Mouse (Mus musculus): ENCODE data around the gene Moap1. TPM values are rescaled to one million over a fixed set of nuclear protein-coding genes. Genes with fewer than 3 reads are reported as not detected.

Gene Moap1
- polyA plus RNA-seq, 1 experiment from 2014 or later: 76.5 TPM

- Histone ChIP-seq H3K4me3 (replicated peaks) (no peak overlapping the region), H3K4me1 (peaks cover 23% of the 10 kb centered on the region), H3K9ac (replicated peaks) (no peak overlapping the region), H3K27ac (replicated peaks) (no peak overlapping the region), H3K4me2 (no peak overlapping the region), H3K9me3 (replicated peaks) (no peaks in the 10 kb centered on the region), H3K36me3 (peaks cover 20% of the 10 kb centered on the region), H3K27me3 (replicated peaks) (no peaks in the 10 kb centered on the region)
- WGBS: 91% methylated on average over 3 of the region's 3 CpGs
- no peak for ATAC-seq (ENCODE audit: low FRiP score)
These were observed 18.2 kb upstream of the Moap1 start for GRCm38 (mm10) chr12:102761668-102762067.

DNA sequence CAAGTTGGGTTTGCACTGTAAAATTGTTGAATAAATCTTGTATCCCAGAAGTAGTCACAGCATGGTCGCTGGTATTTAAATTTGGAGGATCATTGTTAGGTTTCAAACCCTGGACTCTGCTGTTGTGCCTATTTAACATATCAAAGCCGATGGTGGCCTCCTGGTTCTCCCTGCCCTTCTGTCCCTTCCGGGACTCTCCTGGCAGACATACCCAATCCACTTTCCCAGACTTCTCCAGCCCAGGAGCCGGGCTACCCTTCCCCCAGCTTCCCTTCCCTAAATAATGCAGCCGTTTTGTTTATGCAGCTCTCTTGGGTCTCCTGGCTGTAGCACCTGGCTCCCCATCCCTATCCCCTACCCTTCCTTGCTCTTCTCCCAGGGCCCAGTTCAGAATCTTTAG lies 15.5 kb upstream of the Moap1 start:
- WGBS: 2% methylated on average over 5 of the region's 5 CpGs
- Histone ChIP-seq H3K4me3 (replicated peaks) (peak overlapping the region; percentile 93), H3K36me3 (peaks cover 4% of the 10 kb centered on the region), H3K27ac (replicated peaks) (peak overlapping the region; percentile 90; the same call in 1 of the 2 replicates), H3K4me2 (peak overlapping the region; percentile 85), H3K9ac (replicated peaks) (peak overlapping the region; percentile 69), H3K27me3 (replicated peaks) (no peaks in the 10 kb centered on the region), H3K4me1 (peaks cover 28% of the 10 kb centered on the region), H3K9me3 (replicated peaks) (no peaks in the 10 kb centered on the region)
- no peak for ATAC-seq (ENCODE audit: low FRiP score)

DNA sequence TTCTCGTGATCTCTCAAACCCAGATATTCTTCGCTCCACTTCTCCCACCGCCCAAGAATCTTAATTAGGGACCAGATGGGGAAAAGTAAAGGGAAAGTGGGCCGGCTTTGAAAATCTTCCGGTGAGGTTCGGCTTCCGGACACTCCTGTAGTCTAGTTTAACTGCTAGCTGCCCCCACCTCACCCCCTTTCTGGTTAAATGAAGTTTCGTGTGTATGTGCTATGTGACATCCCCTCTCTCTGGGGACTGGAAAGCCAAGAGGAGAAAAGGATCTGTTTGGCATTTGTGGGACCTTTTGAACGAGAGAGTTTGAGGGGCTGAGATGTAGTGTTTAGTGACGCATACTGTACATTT lies 14.9 kb upstream of the Moap1 start, which contains the start of gene Gm20604:
Gene Gm20604 (minus strand): TSS at position 270 of the 354 bp plus-strand sequence.
- Histone ChIP-seq H3K27ac (replicated peaks) (peak within 1 kb of the TSS; percentile 90), H3K9me3 (replicated peaks) (no peaks in the 10 kb centered on the region), H3K4me1 (peaks cover 28% of the 10 kb centered on the region), H3K36me3 (no peaks in the 10 kb centered on the region), H3K4me2 (peak within 1 kb of the TSS; percentile 85), H3K9ac (replicated peaks) (peak within 1 kb of the TSS; percentile 69), H3K27me3 (replicated peaks) (no peaks in the 10 kb centered on the region), H3K4me3 (replicated peaks) (peak within 1 kb of the TSS; percentile 93)
- ATAC-seq (ENCODE audit: low FRiP score): no peak
- WGBS: under 1% methylated on average over 10 of the region's 10 CpGs

GRCm38 (mm10) chr12:102757689-102758402 lies 14.4 kb upstream of the Moap1 start, which contains the start of the genes Gm28051, Gon7 and Ubr7:
Gm28051 (minus strand) TSS chr12:102757765.
Gon7 (minus strand) TSS chr12:102757803.
Ubr7 (plus strand) TSS chr12:102757967.
- Histone ChIP-seq H3K4me3 (replicated peaks) (peak within 1 kb of the TSS; percentile 93), H3K36me3 (no peaks in the 10 kb centered on the region), H3K9me3 (replicated peaks) (no peaks in the 10 kb centered on the region), H3K27ac (replicated peaks) (peak within 1 kb of the TSS; percentile 90), H3K4me1 (peaks cover 28% of the 10 kb centered on the region), H3K27me3 (replicated peaks) (no peaks in the 10 kb centered on the region), H3K9ac (replicated peaks) (peak within 1 kb of the TSS; percentile 69), H3K4me2 (peak within 1 kb of the TSS; percentile 85)
- peak; percentile 97 for ATAC-seq (ENCODE audit: low FRiP score)
- under 1% methylated on average over 72 of the region's 73 CpGs for WGBS

DNA sequence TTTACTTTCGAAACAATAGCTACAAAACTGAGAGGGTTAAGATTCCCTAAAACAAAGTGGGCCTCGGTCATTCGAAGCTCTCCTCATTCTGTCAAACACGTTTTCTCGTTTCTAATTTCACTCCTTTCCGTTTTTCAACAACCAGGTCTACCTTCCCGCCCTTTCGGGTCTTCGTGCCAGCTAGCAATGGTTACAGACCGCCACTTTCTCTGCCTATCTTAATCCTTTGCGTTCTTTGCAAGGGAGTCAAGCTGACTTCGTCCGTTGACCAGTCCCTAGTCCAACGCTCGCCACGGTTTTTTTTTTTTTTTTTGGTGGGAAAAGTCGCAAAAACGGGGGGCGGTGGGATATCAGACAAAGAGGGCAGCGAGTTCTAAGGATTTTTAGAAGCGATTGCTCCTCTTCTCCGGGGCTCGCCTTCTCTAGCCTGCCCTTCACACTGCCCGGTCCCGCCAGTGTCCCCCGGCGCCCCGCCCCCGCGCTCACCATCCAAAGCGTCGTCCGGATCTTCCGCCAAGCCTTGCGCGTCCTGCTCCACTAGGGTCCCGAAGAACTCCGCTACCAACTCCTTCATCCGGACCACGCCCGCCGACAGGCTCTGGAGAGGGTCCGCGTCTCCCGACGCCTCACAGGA lies 13.7 kb upstream of the Moap1 start:
- Histone ChIP-seq H3K4me2 (peak overlapping the region; percentile 70), H3K27ac (replicated peaks) (peak overlapping the region; percentile 90), H3K4me3 (replicated peaks) (peak overlapping the region; percentile 93), H3K36me3 (no peaks in the 10 kb centered on the region), H3K4me1 (peaks cover 28% of the 10 kb centered on the region), H3K27me3 (replicated peaks) (no peaks in the 10 kb centered on the region), H3K9ac (replicated peaks) (peak overlapping the region; percentile 61), H3K9me3 (replicated peaks) (no peaks in the 10 kb centered on the region)
- WGBS: 1% methylated on average over 46 of the region's 46 CpGs
- peak; percentile 87 for ATAC-seq (ENCODE audit: low FRiP score)

DNA sequence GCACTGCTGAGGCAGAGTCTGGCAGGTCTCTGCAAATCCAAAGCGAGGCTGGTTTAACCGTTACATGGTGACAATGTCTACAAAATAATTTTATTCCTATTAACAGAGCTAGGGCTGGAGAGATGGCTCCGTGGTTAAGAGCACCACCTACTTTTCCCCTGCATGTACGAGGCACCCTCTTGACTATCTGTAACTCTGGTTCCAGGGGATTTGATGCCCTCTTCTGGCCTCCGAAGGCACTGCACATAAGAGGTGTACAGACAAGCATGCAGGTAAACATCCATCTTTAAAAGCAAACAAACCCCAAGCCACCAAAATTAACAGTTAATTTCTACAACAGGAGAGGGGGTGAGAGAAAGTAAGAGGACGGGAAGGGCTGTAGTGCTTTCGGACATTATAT lies 12.8 kb upstream of the Moap1 start:
- H3K4me1 ChIP-seq: peaks cover 28% of the 10 kb centered on the region
- H3K27me3 ChIP-seq (replicated peaks): no peaks in the 10 kb centered on the region
- ATAC-seq (ENCODE audit: low FRiP score): no peak
- H3K4me2 ChIP-seq: peak overlapping the region; percentile 70
- no peaks in the 10 kb centered on the region for H3K9me3 ChIP-seq (replicated peaks)
- H3K27ac ChIP-seq (replicated peaks): no peak overlapping the region
- H3K4me3 ChIP-seq (replicated peaks): peak overlapping the region; percentile 93
- peak overlapping the region; percentile 61; the same call in 1 of the 2 replicates for H3K9ac ChIP-seq (replicated peaks)
- WGBS: 83% methylated on average over 7 of the region's 7 CpGs
- H3K36me3 ChIP-seq: no peaks in the 10 kb centered on the region

DNA sequence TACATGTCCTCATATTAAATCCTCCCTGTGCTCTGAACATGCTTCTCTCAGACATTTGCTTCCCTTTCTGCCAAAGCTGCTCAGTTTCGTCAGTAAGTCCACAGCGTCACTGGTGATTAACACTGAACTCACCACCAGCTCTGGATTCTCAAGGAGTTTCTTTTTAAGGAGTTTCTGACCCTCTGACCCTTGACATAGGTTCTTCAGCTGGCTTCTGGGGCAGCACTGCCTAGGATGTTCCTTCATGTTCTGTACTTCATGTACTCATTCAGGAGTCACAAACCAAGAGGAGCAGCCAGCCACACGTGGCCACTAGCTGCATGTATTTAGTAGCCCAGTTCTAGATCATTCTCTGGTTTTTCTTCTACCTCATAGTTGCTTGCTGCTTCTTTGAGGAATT lies 4.8 kb upstream of the Moap1 start:
- Histone ChIP-seq H3K27ac (replicated peaks) (no peak overlapping the region), H3K9me3 (replicated peaks) (no peaks in the 10 kb centered on the region), H3K4me1 (peaks cover 13% of the 10 kb centered on the region), H3K27me3 (replicated peaks) (no peaks in the 10 kb centered on the region), H3K36me3 (peaks cover 14% of the 10 kb centered on the region; the same call in 1 of the 2 replicates), H3K9ac (replicated peaks) (no peak overlapping the region), H3K4me3 (replicated peaks) (no peak overlapping the region), H3K4me2 (no peak overlapping the region)
- WGBS: 92% methylated on average over 3 of the region's 3 CpGs
- no peak for ATAC-seq (ENCODE audit: low FRiP score)

DNA sequence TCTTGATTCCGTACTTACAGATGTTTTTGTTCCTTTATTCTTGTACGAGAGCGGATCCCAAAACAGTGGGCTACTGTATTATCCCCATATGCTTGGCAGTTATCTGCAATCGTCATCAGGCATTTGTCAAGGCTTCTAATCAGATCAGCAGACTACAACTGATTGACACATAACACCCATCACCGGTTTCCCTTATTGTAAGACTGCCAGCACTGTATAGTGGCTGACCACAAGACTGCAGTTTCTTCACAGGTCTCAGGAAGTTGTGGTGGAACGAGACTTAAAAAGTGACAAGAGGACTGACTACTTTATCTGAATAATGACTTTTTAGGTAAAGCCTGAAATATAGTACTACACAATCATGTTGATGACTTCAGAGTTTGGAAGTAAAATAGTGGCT lies 1.4 kb upstream of the Moap1 start:
- H3K36me3 ChIP-seq: peaks cover 14% of the 10 kb centered on the region; the same call in 1 of the 2 replicates
- no peak overlapping the region for H3K27ac ChIP-seq (replicated peaks)
- H3K4me2 ChIP-seq: peak overlapping the region; percentile 86
- H3K4me3 ChIP-seq (replicated peaks): no peak overlapping the region
- WGBS: 59% methylated on average over 6 of the region's 6 CpGs
- H3K9ac ChIP-seq (replicated peaks): 0 out of 2 replicates have a peak overlapping the region, but pooled peaks have one; percentile 91
- ATAC-seq (ENCODE audit: low FRiP score): no peak
- H3K9me3 ChIP-seq (replicated peaks): no peaks in the 10 kb centered on the region
- H3K4me1 ChIP-seq: peaks cover 28% of the 10 kb centered on the region
- H3K27me3 ChIP-seq (replicated peaks): no peaks in the 10 kb centered on the region

- no peaks in the 10 kb centered on the region for H3K9me3 ChIP-seq (replicated peaks)
- H3K27ac ChIP-seq (replicated peaks): peak overlapping the region; percentile 97
- WGBS: under 1% methylated on average over 33 of the region's 33 CpGs
- H3K4me2 ChIP-seq: peak overlapping the region; percentile 86
- peaks cover 28% of the 10 kb centered on the region for H3K4me1 ChIP-seq
- H3K9ac ChIP-seq (replicated peaks): peak overlapping the region; percentile 91
- peak overlapping the region; percentile 82 for H3K4me3 ChIP-seq (replicated peaks)
- no peaks in the 10 kb centered on the region for H3K27me3 ChIP-seq (replicated peaks)
- H3K36me3 ChIP-seq: peaks cover 5% of the 10 kb centered on the region; the same call in 1 of the 2 replicates
- peak; percentile 79 for ATAC-seq (ENCODE audit: low FRiP score)
These were observed 349 bp downstream of the Moap1 start for GRCm38 (mm10) chr12:102743036-102743588.

DNA sequence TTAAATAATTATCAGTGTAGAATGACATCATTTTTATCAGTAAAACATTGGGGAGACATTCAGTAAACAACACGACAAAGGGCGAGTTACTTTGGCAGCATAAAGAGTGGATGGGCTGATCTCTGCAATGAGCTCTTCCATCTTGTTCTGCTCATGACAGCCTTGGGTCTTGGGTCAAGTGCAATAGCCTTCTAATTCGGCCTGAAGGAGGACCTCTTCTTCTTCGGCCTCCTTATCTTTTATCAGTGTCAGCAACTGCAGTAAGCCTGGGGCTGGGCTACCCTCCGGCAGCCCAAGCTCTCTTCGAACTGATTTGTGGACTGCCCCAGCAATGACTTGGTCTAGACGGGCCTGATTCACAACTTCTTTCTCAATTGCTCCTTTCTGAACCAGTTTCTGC lies 1.4 kb downstream of the Moap1 start:
- H3K4me1 ChIP-seq: peaks cover 28% of the 10 kb centered on the region
- peaks cover 3% of the 10 kb centered on the region; the same call in 1 of the 2 replicates for H3K36me3 ChIP-seq
- peak overlapping the region; percentile 91; the same call in 1 of the 2 replicates for H3K9ac ChIP-seq (replicated peaks)
- no peaks in the 10 kb centered on the region for H3K27me3 ChIP-seq (replicated peaks)
- no peak for ATAC-seq (ENCODE audit: low FRiP score)
- H3K9me3 ChIP-seq (replicated peaks): no peaks in the 10 kb centered on the region
- no peak overlapping the region for H3K27ac ChIP-seq (replicated peaks)
- H3K4me3 ChIP-seq (replicated peaks): peak overlapping the region; percentile 82; the same call in 1 of the 2 replicates
- WGBS: 90% methylated on average over 7 of the region's 7 CpGs
- H3K4me2 ChIP-seq: peak overlapping the region; percentile 86

DNA sequence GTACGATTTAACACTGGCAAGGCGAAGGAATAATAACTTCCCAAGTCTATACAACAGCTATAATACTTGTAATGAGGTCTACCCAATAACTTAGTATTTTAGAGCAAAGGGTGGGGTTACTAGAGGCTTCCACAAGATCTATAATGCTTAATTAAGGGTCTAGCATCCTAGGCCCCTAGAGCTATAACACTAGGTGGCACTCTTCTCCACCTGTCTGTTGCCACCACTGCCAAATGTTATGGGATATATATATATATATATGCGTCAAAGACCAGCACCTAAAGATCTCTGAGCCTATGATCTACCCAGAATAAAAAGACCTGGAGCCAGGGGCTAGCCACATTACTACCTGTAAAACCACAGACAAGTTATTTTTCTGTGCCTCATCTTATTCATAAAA lies 3.2 kb downstream of the Moap1 start:
- no peak for ATAC-seq (ENCODE audit: low FRiP score)
- H3K36me3 ChIP-seq: no peaks in the 10 kb centered on the region
- H3K27ac ChIP-seq (replicated peaks): no peak overlapping the region
- no peak overlapping the region for H3K4me2 ChIP-seq
- H3K4me3 ChIP-seq (replicated peaks): no peak overlapping the region
- H3K9ac ChIP-seq (replicated peaks): no peak overlapping the region
- peaks cover 26% of the 10 kb centered on the region for H3K4me1 ChIP-seq
- 72% methylated on average over 3 of the region's 3 CpGs for WGBS
- no peaks in the 10 kb centered on the region for H3K27me3 ChIP-seq (replicated peaks)
- H3K9me3 ChIP-seq (replicated peaks): no peaks in the 10 kb centered on the region

All from neural tube, embryonic 15.5 days (tissue).